Mouse (Mus musculus) stomach, embryonic 14.5 days (tissue): Measurements from ENCODE around the gene Cadm4. TPM values are rescaled to one million over a fixed set of nuclear protein-coding genes. Genes with fewer than 3 reads are reported as not detected.
A peak's percentile ranks its signal among the peaks of the same experiment; 100 is the strongest.

Experiments
- ATAC-seq: fragments of 200-750 bp; cut with Nextera tagmentation; 2 replicates; pipeline ENCODE4 v1.8.0; 2017; ENCODE audit warnings: low read depth, moderate TSS enrichment; ENCODE audit not compliant: insufficient number of reproducible peaks, insufficient read depth, low FRiP score
- H3K27ac ChIP-seq: fragments of 300-500 bp; sonication (generic); 2 replicates; pipeline ENCODE4 v1.5.1; 2014; ENCODE audit warnings: mild to moderate bottlenecking, low read length, moderate library complexity, mixed read lengths
- H3K27me3 ChIP-seq: fragments of 300-500 bp; sonication (generic); 2 replicates; pipeline ENCODE4 v1.6.1; 2014; ENCODE audit warnings: low read length, control low read depth, mixed read lengths; ENCODE audit not compliant: control insufficient read depth, insufficient read depth
- H3K36me3 ChIP-seq: fragments of 300-500 bp; sonication (generic); 2 replicates; pipeline ENCODE4 v1.6.1; 2014; ENCODE audit warnings: mild to moderate bottlenecking, control low read depth, low read length, moderate library complexity, mixed read lengths; ENCODE audit not compliant: control insufficient read depth, insufficient read depth
- H3K4me1 ChIP-seq: fragments of 300-500 bp; sonication (generic); 2 replicates; pipeline ENCODE4 v1.6.1; 2014; ENCODE audit warnings: low read length, control low read depth, mixed read lengths; ENCODE audit not compliant: control insufficient read depth, insufficient read depth
- H3K4me2 ChIP-seq: fragments of 300-500 bp; sonication (generic); replicated peaks from 2 replicates; pipeline ENCODE4 v1.6.1; 2014; ENCODE audit warnings: low read depth, low read length, control low read depth
- H3K4me3 ChIP-seq: fragments of 300-500 bp; sonication (generic); 2 replicates; pipeline ENCODE4 v1.5.1; 2014; ENCODE audit warnings: low read depth, low read length, control low read depth
- H3K9ac ChIP-seq: fragments of 300-500 bp; sonication (generic); replicated peaks from 2 replicates; pipeline ENCODE4 v1.6.1; 2014; ENCODE audit warnings: low read depth, mild to moderate bottlenecking, control low read depth, low read length, moderate library complexity, mixed read lengths
- H3K9me3 ChIP-seq: fragments of 300-500 bp; sonication (generic); 2 replicates; pipeline ENCODE4 v1.6.1; 2016; ENCODE audit warnings: low read depth, low read length, control low read depth; ENCODE audit not compliant: control insufficient read depth
- WGBS: fragments of 180-500 bp; shearing (Covaris S2); extraction: QIAGEN DNeasy Blood & Tissue Kit; methylation state at CpG from one replicate; pipeline ENCODE4 v1.1.7; 2014; 5-methylcytosine and 5-hydroxymethylcytosine counted together
- polyA plus RNA-seq: library from polyadenylated mRNA; unstranded; fragments of >200 nt; fragmentation: Nextera tagmentation; extraction: Ambion mirVana; gene quantifications from 2 replicates; pipeline ENCODE4 v1.2.1, GENCODE M21; 2014

Gene Cadm4
- polyA plus RNA-seq, 1 experiment from 2014 or later: 1.5 TPM

- WGBS: 86% methylated on average over 6 of the region's 6 CpGs
Measured at GRCm38 (mm10) chr7:24524978-24525377, 43.2 kb downstream of the Cadm4 start.

GRCm38 (mm10) chr7:24525686-24526420, 44.0 kb downstream of the Cadm4 start:
- H3K9me3 ChIP-seq: no peaks in the 10 kb centered on the region
- H3K4me1 ChIP-seq: peaks cover 5% of the 10 kb centered on the region; the same call in 1 of the 2 replicates
- H3K4me2 ChIP-seq: no peak overlapping the region
- no peaks in the 10 kb centered on the region for H3K27me3 ChIP-seq
- ATAC-seq: no peak
- H3K27ac ChIP-seq: no peak overlapping the region
- no peaks in the 10 kb centered on the region for H3K36me3 ChIP-seq
- WGBS: 92% methylated on average over 12 of the region's 12 CpGs
- no peak overlapping the region for H3K4me3 ChIP-seq
- no peak overlapping the region for H3K9ac ChIP-seq

More at GRCm38 (mm10) chr7:24524978-24525377, 43.2 kb downstream of the Cadm4 start:
- Histone ChIP-seq H3K9ac (no peak overlapping the region), H3K4me1 (peaks cover 5% of the 10 kb centered on the region; the same call in 1 of the 2 replicates), H3K4me3 (no peak overlapping the region), H3K27ac (no peak overlapping the region), H3K27me3 (no peaks in the 10 kb centered on the region), H3K4me2 (no peak overlapping the region), H3K36me3 (no peaks in the 10 kb centered on the region), H3K9me3 (no peaks in the 10 kb centered on the region)
- ATAC-seq: no peak

GRCm38 (mm10) chr7:24528861-24529260, 47.0 kb downstream of the Cadm4 start:
- peaks cover 12% of the 10 kb centered on the region; the same call in 1 of the 2 replicates for H3K4me1 ChIP-seq
- peaks cover 9% of the 10 kb centered on the region; the same call in 1 of the 2 replicates for H3K36me3 ChIP-seq
- no peak for ATAC-seq
- H3K27me3 ChIP-seq: no peaks in the 10 kb centered on the region
- H3K9me3 ChIP-seq: no peaks in the 10 kb centered on the region
- H3K4me3 ChIP-seq: no peak overlapping the region
- no peak overlapping the region for H3K27ac ChIP-seq
- 93% methylated on average over 11 of the region's 11 CpGs for WGBS
- no peak overlapping the region for H3K4me2 ChIP-seq
- no peak overlapping the region for H3K9ac ChIP-seq

DNA sequence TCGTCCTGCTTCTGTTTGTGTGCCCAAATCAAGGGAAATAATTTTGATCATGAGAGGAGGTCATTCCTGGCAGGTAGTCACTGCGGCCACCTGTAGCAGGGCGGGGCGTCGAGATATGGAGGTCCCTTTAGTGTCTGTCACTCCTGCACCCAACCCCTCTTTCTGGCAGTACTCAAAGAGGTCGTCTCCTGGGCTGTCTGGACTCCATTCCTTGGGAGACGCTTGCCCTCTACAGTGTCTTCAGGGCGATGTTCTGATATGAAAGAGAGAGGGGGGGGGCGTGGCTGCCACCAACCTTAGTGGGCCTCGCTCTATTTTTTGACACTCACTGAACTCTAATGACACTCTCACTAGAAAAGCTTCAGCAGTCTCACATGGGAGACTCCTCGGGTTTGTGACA, 47.8 kb downstream of the Cadm4 start:
- peak overlapping the region; percentile 81; the same call in 1 of the 2 replicates for H3K27ac ChIP-seq
- peak overlapping the region; percentile 63 for H3K4me3 ChIP-seq
- H3K36me3 ChIP-seq: peaks cover 13% of the 10 kb centered on the region; the same call in 1 of the 2 replicates
- ATAC-seq: no peak
- H3K9ac ChIP-seq: peak overlapping the region; percentile 85
- no peaks in the 10 kb centered on the region for H3K9me3 ChIP-seq
- H3K4me2 ChIP-seq: peak overlapping the region; percentile 96
- WGBS: 52% methylated on average over 11 of the region's 11 CpGs
- H3K4me1 ChIP-seq: peaks cover 12% of the 10 kb centered on the region; the same call in 1 of the 2 replicates
- H3K27me3 ChIP-seq: no peaks in the 10 kb centered on the region

GRCm38 (mm10) chr7:24530062-24530931, 48.5 kb downstream of the Cadm4 start, which contains the start of gene Irgq:
TSS of gene Irgq (plus strand) at chr7:24530689.
- Histone ChIP-seq H3K27me3 (no peaks in the 10 kb centered on the region), H3K27ac (peak within 1 kb of the TSS; percentile 84), H3K36me3 (peaks cover 13% of the 10 kb centered on the region; the same call in 1 of the 2 replicates), H3K4me3 (peak within 1 kb of the TSS; percentile 63), H3K9me3 (no peaks in the 10 kb centered on the region), H3K4me1 (peaks cover 12% of the 10 kb centered on the region; the same call in 1 of the 2 replicates), H3K9ac (peak within 1 kb of the TSS; percentile 85), H3K4me2 (peak within 1 kb of the TSS; percentile 96)
- peak; percentile 96 for ATAC-seq
- WGBS: under 1% methylated on average over 44 of the region's 44 CpGs

DNA sequence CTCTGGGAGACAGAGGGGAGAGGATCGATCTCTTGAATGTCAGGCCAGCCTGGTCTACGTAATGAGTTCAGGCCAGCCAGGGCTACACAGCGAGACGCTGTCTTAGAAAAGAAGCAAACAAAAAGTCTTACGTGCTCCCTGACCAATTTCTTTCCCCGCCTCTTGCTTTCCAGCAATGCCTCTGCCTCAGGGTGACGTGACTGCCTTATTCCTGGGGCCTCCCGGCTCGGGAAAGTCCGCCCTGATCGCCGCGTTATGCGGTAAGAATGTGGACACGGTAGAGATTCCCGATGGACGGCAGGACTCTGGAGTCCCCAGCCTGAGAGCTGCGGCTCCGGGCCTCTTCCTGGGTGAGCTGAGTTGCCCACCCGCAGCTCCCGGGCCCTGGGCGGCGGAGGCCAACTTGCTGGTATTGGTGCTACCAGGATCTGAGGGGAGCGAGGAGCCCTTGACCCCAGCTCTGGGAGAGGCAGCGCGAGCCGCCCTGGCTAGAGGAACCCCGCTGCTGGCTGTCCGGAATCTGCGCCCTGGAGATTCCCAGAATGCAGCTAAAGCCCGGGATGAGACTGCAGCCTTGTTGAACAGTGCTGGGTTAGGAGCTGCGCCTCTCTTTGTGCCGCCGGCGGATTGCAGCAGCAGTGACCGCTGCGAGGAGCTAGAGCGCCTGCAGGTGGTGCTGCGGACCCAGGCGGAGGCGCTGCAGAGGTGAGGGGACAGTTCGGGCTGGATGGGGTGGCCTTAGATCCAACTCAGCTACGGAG, 49.6 kb downstream of the Cadm4 start:
- peak; percentile 64; the same call in 1 of the 2 replicates for ATAC-seq
- Histone ChIP-seq H3K27ac (peak overlapping the region; percentile 84), H3K4me2 (peak overlapping the region; percentile 96), H3K27me3 (no peaks in the 10 kb centered on the region), H3K9me3 (no peaks in the 10 kb centered on the region), H3K4me3 (peak overlapping the region; percentile 63), H3K36me3 (peaks cover 20% of the 10 kb centered on the region), H3K9ac (peak overlapping the region; percentile 85), H3K4me1 (peaks cover 12% of the 10 kb centered on the region; the same call in 1 of the 2 replicates)
- 1% methylated on average over 43 of the region's 43 CpGs for WGBS

GRCm38 (mm10) chr7:24533031-24533571, 51.3 kb downstream of the Cadm4 start:
- Histone ChIP-seq H3K36me3 (peaks cover 21% of the 10 kb centered on the region), H3K4me1 (peaks cover 12% of the 10 kb centered on the region; the same call in 1 of the 2 replicates), H3K27me3 (no peaks in the 10 kb centered on the region), H3K9ac (no peak overlapping the region), H3K4me2 (no peak overlapping the region), H3K27ac (no peak overlapping the region), H3K9me3 (no peaks in the 10 kb centered on the region), H3K4me3 (no peak overlapping the region)
- 79% methylated on average over 28 of the region's 28 CpGs for WGBS
- ATAC-seq: no peak
